Mouse (Mus musculus): ENCODE results near the gene Hist1h2ab. TPM values are rescaled to one million over a fixed set of nuclear protein-coding genes. Genes with fewer than 3 reads are reported as not detected.

Hist1h2ab gene
- polyA plus RNA-seq, 1 experiment from 2014 or later: 49.0 TPM

DNA sequence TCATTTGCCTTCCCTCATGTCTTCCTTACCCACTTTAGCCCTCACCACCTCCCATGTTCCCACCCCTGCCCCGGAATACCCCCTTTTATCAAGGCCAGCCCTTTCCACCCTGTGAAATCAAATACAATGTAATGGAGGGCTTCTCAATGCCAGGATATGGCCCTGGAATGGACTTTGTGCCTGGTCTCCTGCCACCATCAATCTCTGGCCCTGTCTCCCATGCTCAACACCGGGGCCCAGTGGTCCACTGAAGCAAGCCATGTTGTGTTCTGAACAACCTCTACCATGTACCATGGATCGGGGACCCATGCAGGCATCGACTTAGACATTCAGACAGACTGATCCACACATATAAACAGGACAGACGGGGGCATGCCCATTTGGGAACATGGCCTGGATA lies 21.2 kb upstream of the Hist1h2ab start:
- ATAC-seq (ENCODE audit: low read depth): no peak
- Histone ChIP-seq H3K36me3 (ENCODE audit: control insufficient read depth, insufficient read depth) (no peaks in the 10 kb centered on the region), H3K27me3 (ENCODE audit: control insufficient read depth, insufficient read depth, low read depth, low read length) (no peaks in the 10 kb centered on the region), H3K9me3 (replicated peaks; ENCODE audit: control insufficient read depth, low read length) (no peaks in the 10 kb centered on the region), H3K4me1 (ENCODE audit: control insufficient read depth, low read depth, low read length) (peaks cover 22% of the 10 kb centered on the region), H3K4me3 (ENCODE audit: low read depth, low read length) (no peak overlapping the region), H3K4me2 (ENCODE audit: low read depth, low read length) (no peak overlapping the region), H3K27ac (ENCODE audit: low read length) (no peak overlapping the region), H3K9ac (ENCODE audit: low read depth, low read length) (no peak overlapping the region)
- 82% methylated on average over 5 of the region's 5 CpGs for WGBS (ENCODE audit: insufficient replicate concordance)

DNA sequence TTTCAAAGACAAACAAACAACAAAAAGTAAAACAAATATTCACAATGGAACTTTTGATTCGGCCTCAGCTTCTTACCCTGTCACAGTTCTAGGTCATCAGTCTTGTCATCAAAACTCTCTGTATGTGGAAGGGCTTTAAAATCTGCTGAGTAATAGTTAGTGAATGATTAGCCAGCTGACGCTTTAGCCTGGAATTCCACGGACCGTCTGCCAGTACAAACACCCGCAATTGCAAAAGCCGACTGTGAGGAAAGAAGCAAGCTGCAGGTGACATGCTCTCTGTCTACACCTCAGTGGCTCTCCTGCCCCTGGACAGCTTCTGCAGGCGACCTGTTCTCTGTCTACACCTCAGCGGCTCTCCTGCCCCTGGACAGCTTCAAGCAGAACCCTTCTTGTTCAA lies 20.4 kb upstream of the Hist1h2ab start:
- no peak overlapping the region for H3K9ac ChIP-seq (ENCODE audit: low read depth, low read length)
- H3K4me1 ChIP-seq (ENCODE audit: control insufficient read depth, low read depth, low read length): peaks cover 19% of the 10 kb centered on the region
- no peak overlapping the region for H3K27ac ChIP-seq (ENCODE audit: low read length)
- H3K4me2 ChIP-seq (ENCODE audit: low read depth, low read length): no peak overlapping the region
- H3K27me3 ChIP-seq (ENCODE audit: control insufficient read depth, insufficient read depth, low read depth, low read length): no peaks in the 10 kb centered on the region
- no peaks in the 10 kb centered on the region for H3K36me3 ChIP-seq (ENCODE audit: control insufficient read depth, insufficient read depth)
- no peaks in the 10 kb centered on the region for H3K9me3 ChIP-seq (replicated peaks; ENCODE audit: control insufficient read depth, low read length)
- 46% methylated on average over 8 of the region's 8 CpGs for WGBS (ENCODE audit: insufficient replicate concordance)
- peak; percentile 84 for ATAC-seq (ENCODE audit: low read depth)
- no peak overlapping the region for H3K4me3 ChIP-seq (ENCODE audit: low read depth, low read length)

DNA sequence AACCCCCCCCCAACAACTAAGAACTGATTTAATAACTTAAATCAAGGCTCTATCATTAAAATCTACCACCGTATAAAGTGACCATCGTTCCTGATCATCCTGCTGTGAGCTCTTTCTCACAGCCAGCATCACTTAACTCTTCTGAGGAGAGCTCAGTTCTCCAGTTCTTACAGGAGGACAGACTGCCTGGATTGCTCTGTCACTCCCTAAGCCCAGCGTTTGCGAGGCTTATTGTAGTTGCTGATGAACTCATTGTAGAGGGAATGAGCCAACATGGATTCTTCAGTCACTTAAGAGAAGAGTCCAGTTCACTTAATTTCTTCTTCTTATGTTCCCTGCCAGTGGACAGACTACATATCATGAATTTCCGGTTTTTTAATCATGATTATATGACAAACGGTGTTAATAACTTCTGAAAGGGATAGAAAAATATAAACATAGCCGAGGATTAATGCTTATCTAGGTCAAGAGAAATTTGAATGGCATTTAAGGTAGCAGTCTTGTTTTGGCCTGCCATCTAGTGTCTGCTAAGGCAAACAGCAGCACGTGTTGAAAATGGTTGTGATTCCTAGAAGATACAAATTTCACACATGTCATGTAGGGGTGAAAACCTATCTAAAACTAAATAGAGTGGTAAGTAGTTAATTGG lies 18.6 kb upstream of the Hist1h2ab start:
- H3K4me3 ChIP-seq (ENCODE audit: low read depth, low read length): no peak overlapping the region
- no peak for ATAC-seq (ENCODE audit: low read depth)
- no peak overlapping the region for H3K9ac ChIP-seq (ENCODE audit: low read depth, low read length)
- no peaks in the 10 kb centered on the region for H3K27me3 ChIP-seq (ENCODE audit: control insufficient read depth, insufficient read depth, low read depth, low read length)
- H3K36me3 ChIP-seq (ENCODE audit: control insufficient read depth, insufficient read depth): no peaks in the 10 kb centered on the region
- H3K4me2 ChIP-seq (ENCODE audit: low read depth, low read length): no peak overlapping the region
- WGBS (ENCODE audit: insufficient replicate concordance): 24% methylated on average over 8 of the region's 8 CpGs
- H3K27ac ChIP-seq (ENCODE audit: low read length): no peak overlapping the region
- peaks cover 19% of the 10 kb centered on the region for H3K4me1 ChIP-seq (ENCODE audit: control insufficient read depth, low read depth, low read length)
- no peaks in the 10 kb centered on the region for H3K9me3 ChIP-seq (replicated peaks; ENCODE audit: control insufficient read depth, low read length)

DNA sequence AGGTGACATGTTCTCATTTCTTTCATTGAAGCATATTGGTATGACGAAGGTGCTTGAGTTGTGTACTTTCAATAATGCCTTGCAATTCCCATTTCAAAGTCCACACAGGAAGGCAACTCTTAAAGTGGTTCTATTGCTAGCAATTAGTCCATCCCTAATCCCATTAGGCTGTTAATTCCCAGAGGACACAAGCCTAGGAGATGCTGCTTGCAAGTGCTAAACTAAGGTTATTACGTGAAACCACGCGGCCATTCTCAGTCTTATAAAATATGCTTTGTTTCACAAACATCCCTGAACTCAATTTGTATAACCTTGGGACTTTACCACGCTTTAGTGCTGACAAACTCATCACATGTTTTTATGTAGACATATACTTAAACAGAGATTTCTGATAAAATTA lies 13.8 kb upstream of the Hist1h2ab start:
- no peak for ATAC-seq (ENCODE audit: low read depth)
- Histone ChIP-seq H3K4me1 (ENCODE audit: control insufficient read depth, low read depth, low read length) (peaks cover 10% of the 10 kb centered on the region), H3K36me3 (ENCODE audit: control insufficient read depth, insufficient read depth) (no peaks in the 10 kb centered on the region), H3K9me3 (replicated peaks; ENCODE audit: control insufficient read depth, low read length) (no peaks in the 10 kb centered on the region), H3K9ac (ENCODE audit: low read depth, low read length) (no peak overlapping the region), H3K4me2 (ENCODE audit: low read depth, low read length) (no peak overlapping the region), H3K27me3 (ENCODE audit: control insufficient read depth, insufficient read depth, low read depth, low read length) (no peaks in the 10 kb centered on the region), H3K27ac (ENCODE audit: low read length) (0 out of 2 replicates have a peak overlapping the region, but pooled peaks have one; percentile 12), H3K4me3 (ENCODE audit: low read depth, low read length) (no peak overlapping the region)
- WGBS (ENCODE audit: insufficient replicate concordance): 86% methylated on average over 5 of the region's 5 CpGs

DNA sequence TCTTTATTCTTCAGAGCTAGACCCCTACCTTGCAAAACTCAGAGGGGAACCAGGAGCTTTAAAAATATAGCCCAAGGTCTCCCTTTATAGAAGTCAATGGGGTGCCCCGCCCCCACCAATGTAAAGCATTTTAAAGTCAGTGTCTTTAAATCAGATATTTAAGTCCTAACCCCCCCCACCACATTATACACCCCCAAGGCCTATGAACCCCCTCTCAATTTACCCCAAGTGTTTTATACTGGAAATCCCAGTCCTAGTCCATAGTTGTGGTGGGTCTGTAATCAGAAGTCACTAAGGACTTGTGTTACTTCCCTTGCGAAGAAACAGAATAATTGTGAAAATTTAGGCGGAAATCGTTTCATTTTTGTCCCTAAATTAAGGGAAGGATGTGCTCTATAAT lies 12.9 kb upstream of the Hist1h2ab start:
- WGBS (ENCODE audit: insufficient replicate concordance): 20% methylated on average over 4 of the region's 4 CpGs
- no peak for ATAC-seq (ENCODE audit: low read depth)
- Histone ChIP-seq H3K4me2 (ENCODE audit: low read depth, low read length) (peak overlapping the region; percentile 82), H3K9me3 (replicated peaks; ENCODE audit: control insufficient read depth, low read length) (no peaks in the 10 kb centered on the region), H3K4me3 (ENCODE audit: low read depth, low read length) (peak overlapping the region; percentile 63), H3K4me1 (ENCODE audit: control insufficient read depth, low read depth, low read length) (peaks cover 14% of the 10 kb centered on the region), H3K27me3 (ENCODE audit: control insufficient read depth, insufficient read depth, low read depth, low read length) (no peaks in the 10 kb centered on the region), H3K27ac (ENCODE audit: low read length) (peak overlapping the region; percentile 99), H3K9ac (ENCODE audit: low read depth, low read length) (peak overlapping the region; percentile 30; the same call in 1 of the 2 replicates), H3K36me3 (ENCODE audit: control insufficient read depth, insufficient read depth) (no peaks in the 10 kb centered on the region)

DNA sequence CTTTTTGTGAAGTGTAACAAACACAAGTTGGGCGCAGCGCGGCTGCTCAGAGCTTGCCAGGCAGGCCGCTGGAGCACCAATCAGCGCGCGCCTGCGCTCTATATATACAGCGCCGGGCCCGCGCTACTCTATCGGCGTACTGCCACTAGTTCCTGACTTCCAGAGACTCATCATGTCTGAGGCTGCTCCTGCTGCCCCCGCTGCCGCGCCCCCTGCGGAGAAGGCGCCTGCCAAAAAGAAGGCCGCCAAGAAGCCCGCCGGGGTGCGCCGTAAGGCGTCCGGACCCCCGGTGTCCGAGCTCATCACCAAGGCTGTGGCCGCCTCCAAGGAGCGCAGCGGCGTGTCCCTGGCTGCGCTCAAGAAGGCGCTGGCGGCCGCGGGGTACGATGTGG lies 12.3 kb upstream of the Hist1h2ab start, which contains the start of gene Hist1h1c:
Gene Hist1h1c, plus strand, starts transcription at position 132 of the 392 bp plus-strand sequence.
- 0% methylated on average over 33 of the region's 38 CpGs for WGBS (ENCODE audit: insufficient replicate concordance)
- Histone ChIP-seq H3K4me2 (ENCODE audit: low read depth, low read length) (peak within 1 kb of the TSS; percentile 82), H3K9ac (ENCODE audit: low read depth, low read length) (peak within 1 kb of the TSS; percentile 87), H3K9me3 (replicated peaks; ENCODE audit: control insufficient read depth, low read length) (no peaks in the 10 kb centered on the region), H3K4me1 (ENCODE audit: control insufficient read depth, low read depth, low read length) (peaks cover 18% of the 10 kb centered on the region), H3K27me3 (ENCODE audit: control insufficient read depth, insufficient read depth, low read depth, low read length) (no peaks in the 10 kb centered on the region), H3K27ac (ENCODE audit: low read length) (peak within 1 kb of the TSS; percentile 99), H3K36me3 (ENCODE audit: control insufficient read depth, insufficient read depth) (no peaks in the 10 kb centered on the region), H3K4me3 (ENCODE audit: low read depth, low read length) (peak within 1 kb of the TSS; percentile 63)
- peak; percentile 79 for ATAC-seq (ENCODE audit: low read depth)

DNA sequence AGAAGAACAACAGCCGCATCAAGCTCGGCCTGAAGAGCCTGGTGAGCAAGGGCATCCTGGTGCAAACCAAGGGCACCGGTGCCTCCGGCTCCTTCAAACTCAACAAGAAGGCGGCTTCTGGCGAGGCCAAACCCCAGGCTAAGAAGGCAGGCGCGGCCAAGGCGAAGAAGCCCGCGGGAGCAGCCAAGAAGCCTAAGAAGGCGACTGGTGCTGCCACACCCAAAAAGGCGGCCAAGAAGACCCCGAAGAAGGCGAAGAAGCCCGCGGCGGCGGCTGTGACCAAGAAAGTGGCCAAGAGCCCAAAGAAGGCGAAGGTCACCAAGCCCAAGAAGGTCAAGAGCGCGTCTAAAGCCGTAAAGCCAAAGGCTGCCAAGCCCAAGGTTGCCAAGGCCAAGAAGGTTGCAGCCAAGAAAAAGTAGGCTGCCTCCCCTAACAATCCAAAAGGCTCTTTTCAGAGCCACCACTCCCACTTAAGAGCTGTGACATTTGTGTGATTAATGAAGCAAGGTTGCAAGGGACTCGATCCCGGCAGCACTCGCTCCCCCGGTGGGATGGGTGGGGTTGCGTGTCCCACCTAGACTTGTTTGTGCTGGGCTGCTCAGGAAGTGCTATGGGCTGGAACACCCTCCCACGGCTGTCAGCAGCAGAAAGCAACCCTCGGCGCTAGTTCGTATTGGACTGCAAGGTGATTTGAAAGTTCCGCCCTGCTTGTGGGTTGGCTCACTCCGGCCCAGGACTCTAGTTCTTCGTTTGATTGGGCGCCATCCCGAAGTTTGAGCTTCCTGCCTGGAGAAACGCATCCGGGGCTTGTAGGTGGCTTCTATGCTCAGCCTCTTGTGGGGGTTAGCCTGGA lies 11.6 kb upstream of the Hist1h2ab start:
- peak overlapping the region; percentile 87 for H3K9ac ChIP-seq (ENCODE audit: low read depth, low read length)
- H3K4me1 ChIP-seq (ENCODE audit: control insufficient read depth, low read depth, low read length): peaks cover 21% of the 10 kb centered on the region
- no peaks in the 10 kb centered on the region for H3K27me3 ChIP-seq (ENCODE audit: control insufficient read depth, insufficient read depth, low read depth, low read length)
- H3K27ac ChIP-seq (ENCODE audit: low read length): peak overlapping the region; percentile 99
- no peaks in the 10 kb centered on the region for H3K36me3 ChIP-seq (ENCODE audit: control insufficient read depth, insufficient read depth)
- peak overlapping the region; percentile 82 for H3K4me2 ChIP-seq (ENCODE audit: low read depth, low read length)
- ATAC-seq (ENCODE audit: low read depth): peak; percentile 81
- peak overlapping the region; percentile 63 for H3K4me3 ChIP-seq (ENCODE audit: low read depth, low read length)
- WGBS (ENCODE audit: insufficient replicate concordance): under 1% methylated on average over 39 of the region's 39 CpGs
- H3K9me3 ChIP-seq (replicated peaks; ENCODE audit: control insufficient read depth, low read length): no peaks in the 10 kb centered on the region

DNA sequence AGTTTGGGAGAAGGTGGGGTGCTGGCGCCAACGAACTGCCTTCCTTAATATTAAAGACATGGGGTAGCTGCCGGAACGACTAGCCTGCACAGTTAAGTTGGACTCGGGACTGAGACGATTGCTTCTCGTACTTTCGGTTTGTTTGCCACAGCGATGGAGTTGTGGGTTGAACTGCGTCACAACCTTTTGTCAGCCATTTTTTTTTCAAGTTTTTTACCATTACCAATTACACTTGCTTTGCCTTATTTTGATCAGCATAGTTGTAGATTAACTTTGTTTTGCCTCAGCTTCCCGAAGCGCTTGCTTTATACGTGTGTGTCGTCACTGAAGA lies 11.0 kb upstream of the Hist1h2ab start:
- H3K27me3 ChIP-seq (ENCODE audit: control insufficient read depth, insufficient read depth, low read depth, low read length): no peaks in the 10 kb centered on the region
- H3K4me3 ChIP-seq (ENCODE audit: low read depth, low read length): peak overlapping the region; percentile 63
- H3K9me3 ChIP-seq (replicated peaks; ENCODE audit: control insufficient read depth, low read length): no peaks in the 10 kb centered on the region
- H3K27ac ChIP-seq (ENCODE audit: low read length): peak overlapping the region; percentile 99
- no peak for ATAC-seq (ENCODE audit: low read depth)
- H3K9ac ChIP-seq (ENCODE audit: low read depth, low read length): peak overlapping the region; percentile 87
- no peaks in the 10 kb centered on the region for H3K36me3 ChIP-seq (ENCODE audit: control insufficient read depth, insufficient read depth)
- 0% methylated on average over 14 of the region's 14 CpGs for WGBS (ENCODE audit: insufficient replicate concordance)
- H3K4me1 ChIP-seq (ENCODE audit: control insufficient read depth, low read depth, low read length): peaks cover 21% of the 10 kb centered on the region
- peak overlapping the region; percentile 82 for H3K4me2 ChIP-seq (ENCODE audit: low read depth, low read length)

DNA sequence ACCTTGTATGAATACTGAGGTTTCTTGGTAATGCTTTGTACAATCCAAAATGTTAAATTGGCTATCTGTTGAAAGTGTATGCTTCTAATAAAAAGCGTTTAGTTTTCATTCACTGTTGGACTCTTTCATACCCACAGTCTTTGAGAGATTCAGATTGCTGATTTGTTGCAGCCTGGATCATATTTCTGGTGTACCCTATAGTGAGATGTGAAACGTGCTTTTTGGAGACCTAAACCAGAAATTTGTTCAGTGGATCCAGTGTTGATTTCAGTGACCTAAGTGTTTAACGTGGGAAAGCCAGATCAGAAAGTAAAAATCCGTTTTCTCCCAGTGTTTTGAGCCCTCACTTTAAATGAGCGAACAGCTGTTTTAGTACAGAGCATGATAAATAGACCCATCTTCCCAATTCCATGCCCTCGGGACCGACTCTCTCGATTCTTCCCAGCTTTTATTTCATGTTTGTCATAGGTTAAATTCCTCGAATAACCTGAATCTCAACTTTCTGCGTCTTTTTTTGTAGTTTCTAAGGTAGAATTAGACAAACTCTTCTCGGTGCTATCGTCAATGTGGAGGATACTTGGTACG lies 10.6 kb upstream of the Hist1h2ab start:
- 22% methylated on average over 13 of the region's 13 CpGs for WGBS (ENCODE audit: insufficient replicate concordance)

More for the DNA sequence above, 10.6 kb upstream of the Hist1h2ab start:
- Histone ChIP-seq H3K4me1 (ENCODE audit: control insufficient read depth, low read depth, low read length) (peaks cover 21% of the 10 kb centered on the region), H3K36me3 (ENCODE audit: control insufficient read depth, insufficient read depth) (no peaks in the 10 kb centered on the region), H3K9ac (ENCODE audit: low read depth, low read length) (peak overlapping the region; percentile 87), H3K27me3 (ENCODE audit: control insufficient read depth, insufficient read depth, low read depth, low read length) (no peaks in the 10 kb centered on the region), H3K27ac (ENCODE audit: low read length) (peak overlapping the region; percentile 99), H3K9me3 (replicated peaks; ENCODE audit: control insufficient read depth, low read length) (no peaks in the 10 kb centered on the region), H3K4me3 (ENCODE audit: low read depth, low read length) (peak overlapping the region; percentile 63), H3K4me2 (ENCODE audit: low read depth, low read length) (peak overlapping the region; percentile 82)
- ATAC-seq (ENCODE audit: low read depth): no peak
